Mouse (Mus musculus) gastrocnemius, postnatal 36 days (tissue): ENCODE measurements around the gene Mog. TPM values are rescaled to one million over a fixed set of nuclear protein-coding genes. Genes with fewer than 3 reads are reported as not detected.
"Not testable (repeated sequence)": the region's sequence is repeated elsewhere in the genome, so short reads cannot be mapped to it uniquely, and the experiment has no call there.

ENCODE experiments used
- DNase-seq, 2 experiments: peaks; one replicate each; pipeline ENCODE4 v3.0.0; 2022
- intact Hi-C: fragments of 180-260 bp; cut with DNase I; formaldehyde crosslinking; loops from one replicate; pipeline ENCODE4 v1.15.1; 2025
- total RNA-seq, 2 experiments: library from RNA; stranded (reverse); gene quantifications; 2 replicates each; pipeline ENCODE4 v1.2.3; 2021

The Mog gene
- total RNA-seq, 2 experiments from 2014 or later, result not detected

- peak in 1 of 2 experiments; percentile 40 for DNase-seq
- intact Hi-C loops, result loop anchor here (5.0 kb wide), 1 partner anchor 129 kb away; no protein-coding TSS in a partner anchor
These were observed 23.3 kb upstream of the Mog start for GRCm38 (mm10) chr17:37046312-37047112.

GRCm38 (mm10) chr17:37045611-37046311, 22.6 kb upstream of the Mog start, which contains the start of gene Gabbr1:
Gabbr1 (plus strand) TSS chr17:37045966.
- peak; percentile 69 to 71 for DNase-seq
- intact Hi-C loops, result loop anchor here (5.0 kb wide), 1 partner anchor 128 kb away; no protein-coding TSS in a partner anchor

GRCm38 (mm10) chr17:37044651-37045244, 21.6 kb upstream of the Mog start:
- intact Hi-C loops, result loop anchor here (5.0 kb wide), 1 partner anchor 127 kb away; no protein-coding TSS in a partner anchor
- no peak for DNase-seq

- no peak for DNase-seq
- intact Hi-C loops, result no loop called here
These were observed 16.1 kb upstream of the Mog start for GRCm38 (mm10) chr17:37039127-37039894.

GRCm38 (mm10) chr17:37029162-37029561, 6.0 kb upstream of the Mog start:
- intact Hi-C loops, result no loop called here
- DNase-seq, result no peak

- intact Hi-C loops, result no loop called here
- DNase-seq, result peak; percentile 80
These were observed 5.5 kb upstream of the Mog start for GRCm38 (mm10) chr17:37028683-37029120.

- intact Hi-C loops, result no loop called here
- DNase-seq, result no peak
These were observed 5.0 kb upstream of the Mog start for GRCm38 (mm10) chr17:37028212-37028611.

GRCm38 (mm10) chr17:37027486-37027885, 4.3 kb upstream of the Mog start:
- DNase-seq, result no peak
- intact Hi-C loops, result no loop called here

GRCm38 (mm10) chr17:37026425-37026824, 3.2 kb upstream of the Mog start:
- intact Hi-C loops, result no loop called here
- DNase-seq, result no peak

GRCm38 (mm10) chr17:37019242-37019641, 4.0 kb downstream of the Mog start:
- intact Hi-C loops, DNase-seq: not testable (repeated sequence)

GRCm38 (mm10) chr17:37018328-37018727, 4.9 kb downstream of the Mog start:
- no peak for DNase-seq
- intact Hi-C loops, result no loop called here

- DNase-seq, result no peak
- intact Hi-C loops, result no loop called here
These were observed 6.9 kb downstream of the Mog start for GRCm38 (mm10) chr17:37016333-37016732.

- DNase-seq, result no peak
- intact Hi-C loops, result no loop called here
These were observed 11.1 kb downstream of the Mog start for GRCm38 (mm10) chr17:37012141-37012540.

GRCm38 (mm10) chr17:37011719-37012118, 11.5 kb downstream of the Mog start:
- no peak for DNase-seq
- intact Hi-C loops, result no loop called here

- intact Hi-C loops, result no loop called here
- no peak for DNase-seq
These were observed 13.6 kb downstream of the Mog start for GRCm38 (mm10) chr17:37009460-37010042.

GRCm38 (mm10) chr17:37008161-37008560, 15.0 kb downstream of the Mog start:
- no peak for DNase-seq
- intact Hi-C loops, result no loop called here

- intact Hi-C loops, result no loop called here
- DNase-seq, result no peak
These were observed 19.8 kb downstream of the Mog start for GRCm38 (mm10) chr17:37003366-37003765.

GRCm38 (mm10) chr17:37002364-37003330, 20.6 kb downstream of the Mog start:
- DNase-seq, result peak; percentile 6 to 18
- intact Hi-C loops, result no loop called here

- DNase-seq, result no peak
- intact Hi-C loops, result no loop called here
These were observed 22.3 kb downstream of the Mog start, which contains the start of gene Zfp57 for GRCm38 (mm10) chr17:37000863-37001262. Zfp57 (plus strand) TSS chr17:37001163.
